Mouse (Mus musculus) forebrain, postnatal 0 days (tissue): Measurements from ENCODE around the gene Zdhhc21. TPM values are rescaled to one million over a fixed set of nuclear protein-coding genes. Genes with fewer than 3 reads are reported as not detected.

ENCODE experiments used
- ATAC-seq: fragments of 200-750 bp; cut with Nextera tagmentation; 2 replicates; pipeline ENCODE4 v1.8.0; 2017; ENCODE audit warnings: mild to moderate bottlenecking, moderate library complexity
- DNase-seq: peaks from one replicate; pipeline ENCODE4 v3.0.0-alpha.2; 2015
- H3K27ac ChIP-seq: fragments of 300-500 bp; sonication (generic); 2 replicates; pipeline ENCODE4 v1.5.1; 2014; ENCODE audit warnings: low read depth, mild to moderate bottlenecking, antibody characterized with exemption, low read length, moderate library complexity, mixed read lengths
- H3K27me3 ChIP-seq: fragments of 300-500 bp; sonication (generic); 2 replicates; pipeline ENCODE4 v1.6.1; 2014; ENCODE audit warnings: mild to moderate bottlenecking, low read length, mixed read lengths; ENCODE audit not compliant: insufficient read depth
- H3K36me3 ChIP-seq: fragments of 300-500 bp; sonication (generic); 2 replicates; pipeline ENCODE4 v1.6.1; 2014; ENCODE audit warnings: mild to moderate bottlenecking, moderate library complexity; ENCODE audit not compliant: insufficient read depth
- H3K4me1 ChIP-seq: fragments of 300-500 bp; sonication (generic); 2 replicates; pipeline ENCODE4 v1.6.1; 2014; ENCODE audit warnings: antibody characterized with exemption; ENCODE audit not compliant: insufficient read depth
- H3K4me2 ChIP-seq: fragments of 300-500 bp; sonication (generic); 2 replicates; pipeline ENCODE4 v1.6.1; 2014; ENCODE audit warnings: low read depth, mild to moderate bottlenecking, moderate library complexity
- H3K4me3 ChIP-seq: fragments of 300-500 bp; sonication (generic); 2 replicates; pipeline ENCODE4 v1.5.1; 2014; ENCODE audit warnings: low read depth, low read length, mixed read lengths
- H3K9ac ChIP-seq: fragments of 300-500 bp; sonication (generic); 2 replicates; pipeline ENCODE4 v1.6.1; 2014; ENCODE audit warnings: mild to moderate bottlenecking
- H3K9me3 ChIP-seq: fragments of 300-500 bp; sonication (generic); 2 replicates; pipeline ENCODE4 v1.6.1; 2016; ENCODE audit warnings: low read length
- CTCF ChIP-seq: sonication (generic); IDR thresholded peaks from 2 replicates; pipeline ENCODE4 v1.5.1; 2016; ENCODE audit warnings: antibody characterized with exemption, control low read depth, low read depth
- WGBS: fragments of 180-500 bp; shearing (Covaris S2); extraction: QIAGEN DNeasy Blood & Tissue Kit; methylation state at CpG from one replicate; pipeline ENCODE4 v1.1.7; 2014; 5-methylcytosine and 5-hydroxymethylcytosine counted together
- polyA plus RNA-seq: library from polyadenylated mRNA; unstranded; fragments of >200 nt; fragmentation: Nextera tagmentation; extraction: Ambion mirVana; gene quantifications from 2 replicates; pipeline ENCODE4 v1.2.1, GENCODE M21; 2015
- total RNA-seq: library from RNA; depleted of rRNA; stranded (reverse); fragments of >200 nt; gene quantifications from 2 replicates; pipeline ENCODE4 v1.2.3, GENCODE M21; 2014; rRNA removed

Gene Zdhhc21
- total RNA-seq = 31.6 and 39.6 TPM in 2 replicates
- 6.2 and 11.9 TPM in 2 replicates for polyA plus RNA-seq

DNA sequence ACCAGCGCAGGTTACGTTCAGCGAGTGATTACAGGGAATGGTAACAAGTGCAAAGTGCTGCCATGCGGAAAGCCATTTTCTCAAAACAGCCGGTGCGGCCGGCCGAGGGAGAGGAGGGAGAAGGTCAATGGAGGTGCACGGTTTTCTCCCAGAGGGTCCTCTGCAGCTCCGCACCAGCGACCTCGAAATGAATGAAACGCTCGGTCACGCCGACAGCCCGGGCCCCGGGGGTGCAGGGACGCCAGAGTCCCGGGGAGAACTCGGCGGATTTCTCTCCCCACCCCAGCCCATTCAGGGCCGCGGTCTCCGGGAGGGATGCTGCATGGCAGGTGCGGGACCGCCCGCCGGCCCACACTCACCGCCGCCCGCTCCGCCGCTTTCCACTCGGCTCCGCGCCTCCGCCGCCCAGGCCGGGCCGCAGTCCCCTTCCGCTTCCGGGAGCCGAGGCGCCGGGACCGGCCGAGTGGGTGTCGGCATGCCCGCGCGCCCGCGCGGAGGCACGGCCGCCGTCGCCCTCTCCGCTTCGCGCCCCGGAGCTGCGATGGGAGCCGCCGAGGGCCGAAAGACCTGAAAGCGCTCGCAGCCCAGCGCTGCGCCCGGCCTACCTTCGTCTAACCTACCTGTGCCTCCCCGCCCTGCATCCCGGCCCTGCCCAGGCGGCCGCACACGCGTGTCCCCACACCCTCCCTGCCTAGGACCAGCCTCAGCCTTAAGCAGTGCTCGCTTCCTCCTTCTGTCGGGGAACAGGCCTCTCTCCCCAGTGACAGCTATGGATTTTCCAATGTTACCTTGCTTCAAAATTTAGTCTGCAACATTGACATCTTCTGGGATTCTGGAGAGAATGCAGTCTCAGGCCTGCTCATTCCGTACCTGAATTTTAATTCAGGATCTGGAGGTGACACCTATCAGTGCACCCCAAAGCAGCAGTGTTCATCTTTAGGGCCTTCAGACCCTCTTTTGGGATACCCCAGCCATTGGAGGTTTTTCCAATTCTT, at the start of gene Zdhhc21:
TSS of gene Zdhhc21 (minus strand) at position 828 of the 995 bp plus-strand sequence.
- peak within 1 kb of the TSS; percentile 73 for H3K4me3 ChIP-seq
- H3K27ac ChIP-seq = peak within 1 kb of the TSS; percentile 94
- peak within 1 kb of the TSS; percentile 96 for H3K9ac ChIP-seq
- WGBS = under 1% methylated on average over 62 of the region's 82 CpGs
- no peaks in the 10 kb centered on the region; the same call in none of the 2 replicates for H3K4me1 ChIP-seq
- peak; percentile 26; the same call in 1 of the 2 replicates for TF ChIP-seq CTCF
- H3K4me2 ChIP-seq = peak within 1 kb of the TSS; percentile 68
- ATAC-seq (peak; percentile 91), DNase-seq (peak; percentile 80)
- H3K36me3 ChIP-seq = no peaks in the 10 kb centered on the region
- no peaks in the 10 kb centered on the region for H3K9me3 ChIP-seq
- H3K27me3 ChIP-seq = no peaks in the 10 kb centered on the region

DNA sequence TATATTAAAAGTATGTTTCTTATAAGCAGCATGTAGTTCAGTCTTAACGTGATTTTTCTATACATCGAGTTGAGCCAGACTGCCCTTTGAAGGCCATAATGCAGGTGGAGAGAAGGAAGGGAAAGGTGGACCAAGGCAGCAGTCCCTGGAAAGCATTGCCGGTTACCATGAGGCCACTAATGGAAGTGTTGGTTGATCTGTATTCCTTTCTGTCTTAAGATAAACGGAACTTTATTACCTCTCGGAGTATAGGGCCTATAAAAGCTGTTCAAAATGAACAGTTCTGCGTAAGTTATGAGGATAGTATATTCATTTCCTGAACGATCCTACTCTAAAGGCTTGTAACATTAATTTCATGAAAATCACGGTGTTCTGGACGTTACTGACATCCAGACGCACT, 35.5 kb upstream of the Zdhhc21 start:
- Histone ChIP-seq H3K4me1 (0 out of 2 replicates have a peak, but pooled peaks cover 5% of the 10 kb centered on the region), H3K36me3 (no peaks in the 10 kb centered on the region), H3K9me3 (no peaks in the 10 kb centered on the region), H3K4me3 (no peak overlapping the region), H3K4me2 (no peak overlapping the region), H3K27me3 (no peaks in the 10 kb centered on the region), H3K27ac (no peak overlapping the region), H3K9ac (no peak overlapping the region)
- DNase-seq = no peak
- no peak for ATAC-seq
- WGBS = 95% methylated on average over 10 of the region's 10 CpGs
- no peak for TF ChIP-seq CTCF

DNA sequence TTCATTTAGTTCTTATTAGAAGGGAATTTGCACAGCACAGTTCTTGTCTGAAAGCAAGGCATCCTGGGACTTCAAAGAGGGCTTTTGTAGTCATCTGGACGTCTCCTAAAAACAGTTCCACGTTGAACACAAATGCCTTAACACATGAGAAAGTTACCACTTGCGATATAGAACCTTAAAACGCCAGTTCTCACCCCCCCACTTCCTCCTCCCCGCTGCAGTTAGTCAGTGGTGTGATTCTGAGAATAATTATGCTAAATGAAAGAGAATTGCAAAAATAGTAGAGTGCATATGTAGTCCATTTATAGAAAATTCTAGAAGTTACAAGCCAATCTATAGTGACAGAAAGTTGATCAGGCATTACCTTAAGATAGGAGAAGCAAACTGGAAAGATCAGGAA, 32.5 kb upstream of the Zdhhc21 start:
- ATAC-seq (no peak), DNase-seq (no peak)
- Histone ChIP-seq H3K9ac (no peak overlapping the region), H3K4me3 (no peak overlapping the region), H3K27ac (no peak overlapping the region), H3K4me2 (no peak overlapping the region), H3K9me3 (no peaks in the 10 kb centered on the region), H3K4me1 (0 out of 2 replicates have a peak, but pooled peaks cover 5% of the 10 kb centered on the region), H3K36me3 (no peaks in the 10 kb centered on the region), H3K27me3 (no peaks in the 10 kb centered on the region)
- 56% methylated on average over 5 of the region's 5 CpGs for WGBS
- no peak for TF ChIP-seq CTCF

DNA sequence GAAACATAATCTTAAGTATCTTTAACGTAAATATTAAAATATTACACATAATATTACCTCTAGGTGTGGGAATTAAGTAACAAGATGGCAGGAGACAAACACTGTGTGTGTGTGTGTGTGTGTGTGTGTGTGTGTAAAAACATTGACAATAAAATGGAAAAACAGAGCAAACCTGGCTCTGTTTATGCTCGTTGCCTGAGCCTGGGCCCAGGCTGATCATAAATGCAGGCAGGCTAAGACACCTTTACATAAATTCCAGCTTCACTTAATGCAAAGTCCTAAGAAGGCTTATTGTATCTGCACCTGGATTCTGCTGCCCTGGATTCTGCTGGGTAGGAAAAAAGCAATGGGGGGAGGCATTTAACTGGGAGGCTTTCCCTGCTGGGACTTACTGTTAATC, 31.8 kb upstream of the Zdhhc21 start:
- peak; percentile 17 for DNase-seq
- no peaks in the 10 kb centered on the region for H3K27me3 ChIP-seq
- ATAC-seq = no peak
- no peak overlapping the region for H3K4me3 ChIP-seq
- no peaks in the 10 kb centered on the region for H3K9me3 ChIP-seq
- WGBS = 51% methylated on average over 2 of the region's 2 CpGs
- no peaks in the 10 kb centered on the region for H3K36me3 ChIP-seq
- no peak overlapping the region for H3K4me2 ChIP-seq
- H3K27ac ChIP-seq = no peak overlapping the region
- no peak for TF ChIP-seq CTCF
- no peak overlapping the region for H3K9ac ChIP-seq
- 0 out of 2 replicates have a peak, but pooled peaks cover 5% of the 10 kb centered on the region for H3K4me1 ChIP-seq

DNA sequence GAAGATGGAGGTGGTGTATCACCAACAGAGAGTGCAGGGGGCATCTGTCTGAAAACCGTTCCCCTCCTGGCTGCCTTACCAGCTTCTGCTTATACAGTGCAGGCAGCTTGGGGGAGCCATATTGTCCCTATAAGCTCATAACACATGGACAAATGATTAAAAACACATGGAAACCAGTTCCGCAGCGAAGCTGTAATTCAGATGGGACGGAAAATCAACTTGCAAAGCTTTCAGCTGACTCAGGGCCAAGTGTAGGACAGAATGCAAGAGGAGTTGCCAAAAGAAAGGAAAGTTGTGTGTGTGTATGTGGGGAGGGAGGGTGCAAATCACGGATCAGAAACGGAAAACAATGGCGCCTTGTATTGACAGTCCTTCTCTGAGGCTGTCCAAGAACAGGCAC, 31.3 kb upstream of the Zdhhc21 start:
- Histone ChIP-seq H3K9ac (no peak overlapping the region), H3K9me3 (no peaks in the 10 kb centered on the region), H3K27ac (no peak overlapping the region), H3K36me3 (no peaks in the 10 kb centered on the region), H3K4me1 (0 out of 2 replicates have a peak, but pooled peaks cover 5% of the 10 kb centered on the region), H3K27me3 (no peaks in the 10 kb centered on the region), H3K4me2 (no peak overlapping the region), H3K4me3 (no peak overlapping the region)
- TF ChIP-seq CTCF = peak; percentile 32
- 33% methylated on average over 7 of the region's 7 CpGs for WGBS
- ATAC-seq (peak; percentile 90), DNase-seq (peak; percentile 80)

DNA sequence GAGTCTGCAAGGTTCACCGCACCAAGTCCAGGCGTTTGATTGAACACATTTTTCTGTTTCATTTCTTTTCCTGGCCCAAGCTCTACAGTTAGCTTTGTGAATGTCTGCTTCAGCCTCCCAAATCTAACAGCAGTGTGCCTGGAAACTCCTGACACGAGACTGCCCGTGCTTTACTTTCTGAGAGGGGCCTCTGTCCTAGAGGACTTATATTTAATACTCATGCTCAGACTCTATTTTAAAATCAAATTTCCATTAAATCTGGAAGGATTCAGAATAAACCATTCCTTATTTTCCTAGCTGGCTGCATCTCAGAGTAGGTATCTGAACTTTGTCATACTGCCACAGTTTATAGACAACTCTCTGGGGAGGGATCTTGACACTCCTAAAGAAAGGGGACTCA, 30.8 kb upstream of the Zdhhc21 start:
- H3K27me3 ChIP-seq = no peaks in the 10 kb centered on the region
- no peak overlapping the region for H3K4me3 ChIP-seq
- TF ChIP-seq CTCF = no peak
- DNase-seq = no peak
- no peaks in the 10 kb centered on the region for H3K9me3 ChIP-seq
- ATAC-seq = 0 out of 2 replicates have a peak, but pooled peaks have one; percentile 14
- 70% methylated on average over 4 of the region's 4 CpGs for WGBS
- H3K4me2 ChIP-seq = no peak overlapping the region
- H3K36me3 ChIP-seq = no peaks in the 10 kb centered on the region
- no peak overlapping the region for H3K27ac ChIP-seq
- 0 out of 2 replicates have a peak, but pooled peaks cover 5% of the 10 kb centered on the region for H3K4me1 ChIP-seq
- no peak overlapping the region for H3K9ac ChIP-seq

GRCm38 (mm10) chr4:82886148-82886547, 26.4 kb upstream of the Zdhhc21 start:
- Histone ChIP-seq H3K9ac (no peak overlapping the region), H3K36me3 (no peaks in the 10 kb centered on the region), H3K9me3 (no peaks in the 10 kb centered on the region), H3K27me3 (no peaks in the 10 kb centered on the region), H3K27ac (no peak overlapping the region), H3K4me3 (no peak overlapping the region), H3K4me2 (no peak overlapping the region), H3K4me1 (0 out of 2 replicates have a peak, but pooled peaks cover 5% of the 10 kb centered on the region)
- ATAC-seq (no peak), DNase-seq (no peak)
- WGBS = 59% methylated on average over 2 of the region's 2 CpGs
- TF ChIP-seq CTCF = no peak
